Mouse (Mus musculus): Measurements from ENCODE around the gene Myom1. TPM values are rescaled to one million over a fixed set of nuclear protein-coding genes. Genes with fewer than 3 reads are reported as not detected.

Myom1 gene
- polyA plus RNA-seq, 1 experiment from 2014 or later = 1.3 TPM

DNA sequence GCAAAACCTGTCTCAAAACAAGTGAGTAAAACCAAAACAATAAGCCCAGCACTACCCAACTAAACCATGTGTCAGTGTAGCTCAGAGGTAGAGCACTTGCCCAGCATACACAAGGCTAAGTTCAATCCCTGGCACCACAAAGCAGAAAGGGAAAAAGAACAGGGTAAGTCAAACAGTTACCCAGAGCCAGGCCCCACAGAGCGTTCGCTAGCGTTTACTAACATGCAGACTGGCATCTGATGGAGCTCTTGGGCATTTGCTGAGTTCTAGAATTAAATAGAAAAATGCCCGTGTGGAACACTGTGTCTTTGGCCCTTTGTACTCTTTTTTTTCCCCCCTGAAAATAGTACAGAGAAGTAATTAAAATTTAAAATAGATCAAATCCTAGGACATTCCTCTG, 111.8 kb downstream of the Myom1 start:
- Histone ChIP-seq H3K9ac (replicated peaks; ENCODE audit: low read depth, low read length) (no peak overlapping the region), H3K9me3 (ENCODE audit: control insufficient read depth, low read length) (no peaks in the 10 kb centered on the region), H3K4me1 (replicated peaks; ENCODE audit: control insufficient read depth, insufficient read depth, low read length) (no peaks in the 10 kb centered on the region), H3K27ac (ENCODE audit: low read length) (no peak overlapping the region), H3K36me3 (ENCODE audit: control insufficient read depth, insufficient read depth) (no peaks in the 10 kb centered on the region), H3K27me3 (replicated peaks; ENCODE audit: control insufficient read depth, insufficient read depth, low read length) (no peaks in the 10 kb centered on the region), H3K4me3 (replicated peaks; ENCODE audit: low read length) (no peak overlapping the region), H3K4me2 (ENCODE audit: low read length) (no peak overlapping the region)
- ATAC-seq = no peak
- 88% methylated on average over 4 of the region's 4 CpGs for WGBS

DNA sequence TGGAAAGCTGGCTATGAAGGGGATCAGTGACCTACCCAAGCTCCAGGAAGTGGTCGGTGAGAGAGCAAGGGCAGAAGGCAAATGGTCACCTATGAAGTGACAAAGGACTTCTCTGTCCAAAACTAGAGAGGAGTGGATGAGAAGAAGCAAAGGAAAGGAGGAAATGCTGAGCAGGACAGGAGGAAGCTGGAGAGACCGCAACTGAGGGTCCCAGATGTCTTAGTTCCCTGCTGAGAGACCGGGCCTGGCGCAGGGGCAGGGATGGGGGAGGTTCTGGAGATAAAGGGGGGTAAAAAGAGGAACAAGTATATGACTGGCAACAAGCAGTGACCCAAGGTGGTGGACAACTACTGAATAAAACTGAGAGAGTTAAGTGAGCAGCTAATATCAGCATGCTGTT, 115.5 kb downstream of the Myom1 start:
- 88% methylated on average over 4 of the region's 4 CpGs for WGBS
- no peak overlapping the region for H3K27ac ChIP-seq (ENCODE audit: low read length)
- ATAC-seq = no peak

DNA sequence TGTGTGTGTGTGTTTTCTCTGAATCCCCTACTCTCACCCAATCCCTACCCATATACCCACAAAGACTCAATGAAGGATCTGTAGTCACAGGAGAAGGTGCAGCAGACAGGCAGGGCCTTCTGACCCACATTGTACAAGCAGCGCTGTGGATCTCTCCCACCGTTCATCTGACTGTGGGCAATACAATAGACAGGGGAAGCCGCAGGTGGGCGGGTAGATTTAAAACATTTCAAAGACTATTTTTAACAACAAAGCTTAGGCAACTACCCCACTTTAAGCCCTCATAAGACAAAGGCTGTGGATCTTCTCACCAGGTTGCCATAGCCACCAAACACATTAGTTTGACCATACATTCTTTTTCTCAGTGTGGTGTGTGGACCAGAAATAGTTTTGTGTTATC, 116.2 kb downstream of the Myom1 start:
- Histone ChIP-seq H3K27ac (ENCODE audit: low read length) (no peak overlapping the region), H3K36me3 (ENCODE audit: control insufficient read depth, insufficient read depth) (no peaks in the 10 kb centered on the region), H3K9ac (replicated peaks; ENCODE audit: low read depth, low read length) (no peak overlapping the region), H3K4me1 (replicated peaks; ENCODE audit: control insufficient read depth, insufficient read depth, low read length) (no peaks in the 10 kb centered on the region), H3K4me2 (ENCODE audit: low read length) (no peak overlapping the region), H3K9me3 (ENCODE audit: control insufficient read depth, low read length) (no peaks in the 10 kb centered on the region), H3K27me3 (replicated peaks; ENCODE audit: control insufficient read depth, insufficient read depth, low read length) (no peaks in the 10 kb centered on the region), H3K4me3 (replicated peaks; ENCODE audit: low read length) (no peak overlapping the region)
- ATAC-seq = no peak
- WGBS = 28% methylated on average over 4 of the region's 4 CpGs

More for the DNA sequence above, 115.5 kb downstream of the Myom1 start:
- no peak overlapping the region for H3K4me3 ChIP-seq (replicated peaks; ENCODE audit: low read length)
- no peak overlapping the region for H3K9ac ChIP-seq (replicated peaks; ENCODE audit: low read depth, low read length)
- H3K4me1 ChIP-seq (replicated peaks; ENCODE audit: control insufficient read depth, insufficient read depth, low read length) = no peaks in the 10 kb centered on the region
- no peak overlapping the region for H3K4me2 ChIP-seq (ENCODE audit: low read length)
- no peaks in the 10 kb centered on the region for H3K9me3 ChIP-seq (ENCODE audit: control insufficient read depth, low read length)
- H3K27me3 ChIP-seq (replicated peaks; ENCODE audit: control insufficient read depth, insufficient read depth, low read length) = no peaks in the 10 kb centered on the region
- H3K36me3 ChIP-seq (ENCODE audit: control insufficient read depth, insufficient read depth) = no peaks in the 10 kb centered on the region

DNA sequence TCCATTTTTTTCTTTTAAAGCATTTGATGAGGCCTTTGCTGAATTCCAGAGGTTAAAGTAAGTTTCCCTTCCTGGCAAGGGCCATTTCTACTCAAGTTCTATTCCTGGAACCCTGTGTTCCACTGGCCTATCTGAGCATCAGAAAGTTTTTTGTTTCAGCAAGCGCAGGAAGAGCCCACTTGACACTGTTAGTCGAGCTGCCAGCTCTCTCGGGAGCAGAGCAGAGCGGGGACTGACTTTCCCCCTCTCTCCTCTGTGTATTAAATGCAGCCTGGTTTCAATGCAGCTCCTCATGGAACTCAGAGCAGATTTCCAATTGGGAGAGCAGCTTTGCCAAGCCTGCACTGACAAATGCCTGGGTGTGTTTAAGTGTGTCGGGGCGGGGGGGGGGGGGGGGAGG, 118.2 kb downstream of the Myom1 start:
- Histone ChIP-seq H3K9me3 (ENCODE audit: control insufficient read depth, low read length) (no peaks in the 10 kb centered on the region), H3K27ac (ENCODE audit: low read length) (no peak overlapping the region), H3K9ac (replicated peaks; ENCODE audit: low read depth, low read length) (no peak overlapping the region), H3K27me3 (replicated peaks; ENCODE audit: control insufficient read depth, insufficient read depth, low read length) (no peaks in the 10 kb centered on the region), H3K4me2 (ENCODE audit: low read length) (no peak overlapping the region), H3K36me3 (ENCODE audit: control insufficient read depth, insufficient read depth) (no peaks in the 10 kb centered on the region), H3K4me3 (replicated peaks; ENCODE audit: low read length) (no peak overlapping the region), H3K4me1 (replicated peaks; ENCODE audit: control insufficient read depth, insufficient read depth, low read length) (no peaks in the 10 kb centered on the region; the same call in 1 of the 2 replicates)
- ATAC-seq = no peak
- 61% methylated on average over 5 of the region's 6 CpGs for WGBS

DNA sequence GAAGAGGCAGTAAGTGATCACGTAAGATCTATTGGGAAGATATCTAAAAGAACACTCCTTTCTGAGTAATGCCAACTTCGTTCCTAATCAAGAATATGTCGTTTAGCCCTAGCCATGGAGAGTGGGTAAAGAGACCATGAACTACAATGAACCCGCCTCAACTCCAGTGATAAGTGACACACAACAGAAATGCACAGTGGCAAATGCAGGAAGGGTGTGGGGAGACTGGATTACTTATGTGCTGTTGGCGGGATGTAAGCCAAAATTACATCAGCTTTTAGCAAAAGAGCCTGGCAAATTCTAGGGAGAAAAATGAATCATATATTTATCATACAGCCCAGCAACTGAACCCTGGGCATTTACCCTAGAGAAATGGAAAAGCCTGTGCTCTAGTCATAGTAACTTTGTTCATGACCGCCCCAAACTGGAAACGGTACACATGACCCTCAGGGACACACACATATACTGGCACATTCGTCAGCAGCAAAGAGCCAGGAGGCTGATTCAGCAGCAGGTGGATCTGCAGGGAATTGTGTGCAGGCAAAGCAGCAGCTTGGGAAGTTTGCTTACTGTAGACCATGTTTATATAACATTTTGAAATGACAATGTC, 121.7 kb downstream of the Myom1 start:
- no peak overlapping the region for H3K9ac ChIP-seq (replicated peaks; ENCODE audit: low read depth, low read length)
- no peaks in the 10 kb centered on the region for H3K27me3 ChIP-seq (replicated peaks; ENCODE audit: control insufficient read depth, insufficient read depth, low read length)
- H3K36me3 ChIP-seq (ENCODE audit: control insufficient read depth, insufficient read depth) = no peaks in the 10 kb centered on the region
- 83% methylated on average over 8 of the region's 8 CpGs for WGBS
- no peak overlapping the region for H3K27ac ChIP-seq (ENCODE audit: low read length)
- no peak overlapping the region for H3K4me3 ChIP-seq (replicated peaks; ENCODE audit: low read length)
- no peak for ATAC-seq
- no peak overlapping the region for H3K4me2 ChIP-seq (ENCODE audit: low read length)
- H3K4me1 ChIP-seq (replicated peaks; ENCODE audit: control insufficient read depth, insufficient read depth, low read length) = no peaks in the 10 kb centered on the region; the same call in 1 of the 2 replicates
- H3K9me3 ChIP-seq (ENCODE audit: control insufficient read depth, low read length) = no peaks in the 10 kb centered on the region

DNA sequence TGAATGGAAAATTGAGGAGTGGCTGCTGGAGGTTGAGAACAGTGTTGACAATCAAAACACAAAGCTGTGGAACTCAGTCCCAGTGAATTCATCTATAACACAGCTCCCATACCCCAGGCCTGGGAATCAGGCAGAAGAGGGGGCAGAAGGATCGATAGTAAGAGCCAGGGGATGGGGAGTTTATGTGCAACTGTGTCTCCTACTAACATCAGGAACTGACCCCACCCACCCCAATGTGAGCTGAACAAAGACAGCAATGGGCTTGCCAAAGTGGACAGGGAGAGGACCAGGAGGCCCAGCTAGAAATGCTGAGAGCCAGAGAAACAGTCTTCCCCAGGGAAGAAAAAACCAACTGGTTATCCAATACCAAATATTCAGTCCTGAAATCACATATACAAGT, 122.2 kb downstream of the Myom1 start:
- no peak for ATAC-seq
- H3K4me3 ChIP-seq (replicated peaks; ENCODE audit: low read length) = no peak overlapping the region
- H3K27me3 ChIP-seq (replicated peaks; ENCODE audit: control insufficient read depth, insufficient read depth, low read length) = no peaks in the 10 kb centered on the region
- H3K36me3 ChIP-seq (ENCODE audit: control insufficient read depth, insufficient read depth) = no peaks in the 10 kb centered on the region
- H3K27ac ChIP-seq (ENCODE audit: low read length) = no peak overlapping the region
- peaks cover 2% of the 10 kb centered on the region for H3K4me1 ChIP-seq (replicated peaks; ENCODE audit: control insufficient read depth, insufficient read depth, low read length)
- no peaks in the 10 kb centered on the region for H3K9me3 ChIP-seq (ENCODE audit: control insufficient read depth, low read length)
- no peak overlapping the region for H3K4me2 ChIP-seq (ENCODE audit: low read length)
- no peak overlapping the region for H3K9ac ChIP-seq (replicated peaks; ENCODE audit: low read depth, low read length)
- 88% methylated on average over 1 of the region's 1 CpGs for WGBS

DNA sequence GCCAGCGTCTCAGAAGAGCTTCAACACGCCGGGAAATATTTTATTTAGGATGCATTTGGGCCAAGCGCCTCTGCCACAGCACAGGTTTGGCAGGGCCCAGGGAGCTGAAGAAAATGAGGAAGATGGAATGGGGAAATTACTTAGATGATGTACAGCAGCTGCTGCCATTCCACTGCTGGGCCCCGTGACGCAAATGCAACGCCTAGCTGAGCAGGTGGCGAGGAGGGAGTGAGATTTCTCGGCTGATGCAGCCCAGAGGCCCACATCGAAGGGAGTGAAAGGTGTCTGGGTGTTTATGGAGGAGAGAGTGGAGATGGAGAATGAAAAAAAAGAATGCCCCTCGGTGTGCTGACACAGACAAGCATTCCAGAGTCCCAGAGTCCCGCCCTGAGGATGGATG, 123.1 kb downstream of the Myom1 start:
- H3K27me3 ChIP-seq (replicated peaks; ENCODE audit: control insufficient read depth, insufficient read depth, low read length) = no peaks in the 10 kb centered on the region
- H3K9ac ChIP-seq (replicated peaks; ENCODE audit: low read depth, low read length) = no peak overlapping the region
- no peaks in the 10 kb centered on the region for H3K9me3 ChIP-seq (ENCODE audit: control insufficient read depth, low read length)
- peaks cover 2% of the 10 kb centered on the region for H3K4me1 ChIP-seq (replicated peaks; ENCODE audit: control insufficient read depth, insufficient read depth, low read length)
- no peak overlapping the region for H3K27ac ChIP-seq (ENCODE audit: low read length)
- WGBS = 65% methylated on average over 12 of the region's 12 CpGs
- no peak overlapping the region for H3K4me3 ChIP-seq (replicated peaks; ENCODE audit: low read length)
- peak; percentile 23; the same call in 1 of the 2 replicates for ATAC-seq
- H3K36me3 ChIP-seq (ENCODE audit: control insufficient read depth, insufficient read depth) = no peaks in the 10 kb centered on the region
- H3K4me2 ChIP-seq (ENCODE audit: low read length) = no peak overlapping the region

DNA sequence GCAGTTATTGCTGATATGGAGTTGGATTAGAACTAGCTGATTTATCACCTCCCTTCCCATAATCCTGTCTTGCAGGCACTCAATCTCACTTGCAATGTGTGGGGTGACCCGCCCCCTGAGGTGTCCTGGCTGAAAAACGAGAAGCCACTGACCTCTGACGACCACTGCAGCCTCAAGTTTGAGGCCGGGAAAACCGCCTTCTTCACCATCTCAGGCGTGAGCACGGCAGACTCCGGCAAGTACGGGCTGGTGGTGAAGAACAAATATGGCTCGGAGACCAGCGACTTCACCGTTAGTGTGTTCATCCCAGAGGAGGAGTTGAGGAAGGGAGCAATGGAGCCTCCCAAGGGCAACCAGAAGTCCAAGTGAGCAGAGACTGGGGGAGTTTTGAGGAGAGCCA, 123.6 kb downstream of the Myom1 start:
- Histone ChIP-seq H3K27me3 (replicated peaks; ENCODE audit: control insufficient read depth, insufficient read depth, low read length) (no peaks in the 10 kb centered on the region), H3K36me3 (ENCODE audit: control insufficient read depth, insufficient read depth) (no peaks in the 10 kb centered on the region), H3K4me2 (ENCODE audit: low read length) (no peak overlapping the region), H3K27ac (ENCODE audit: low read length) (no peak overlapping the region), H3K4me3 (replicated peaks; ENCODE audit: low read length) (no peak overlapping the region), H3K4me1 (replicated peaks; ENCODE audit: control insufficient read depth, insufficient read depth, low read length) (peaks cover 2% of the 10 kb centered on the region), H3K9ac (replicated peaks; ENCODE audit: low read depth, low read length) (no peak overlapping the region), H3K9me3 (ENCODE audit: control insufficient read depth, low read length) (no peaks in the 10 kb centered on the region)
- 87% methylated on average over 12 of the region's 12 CpGs for WGBS
- ATAC-seq = no peak

DNA sequence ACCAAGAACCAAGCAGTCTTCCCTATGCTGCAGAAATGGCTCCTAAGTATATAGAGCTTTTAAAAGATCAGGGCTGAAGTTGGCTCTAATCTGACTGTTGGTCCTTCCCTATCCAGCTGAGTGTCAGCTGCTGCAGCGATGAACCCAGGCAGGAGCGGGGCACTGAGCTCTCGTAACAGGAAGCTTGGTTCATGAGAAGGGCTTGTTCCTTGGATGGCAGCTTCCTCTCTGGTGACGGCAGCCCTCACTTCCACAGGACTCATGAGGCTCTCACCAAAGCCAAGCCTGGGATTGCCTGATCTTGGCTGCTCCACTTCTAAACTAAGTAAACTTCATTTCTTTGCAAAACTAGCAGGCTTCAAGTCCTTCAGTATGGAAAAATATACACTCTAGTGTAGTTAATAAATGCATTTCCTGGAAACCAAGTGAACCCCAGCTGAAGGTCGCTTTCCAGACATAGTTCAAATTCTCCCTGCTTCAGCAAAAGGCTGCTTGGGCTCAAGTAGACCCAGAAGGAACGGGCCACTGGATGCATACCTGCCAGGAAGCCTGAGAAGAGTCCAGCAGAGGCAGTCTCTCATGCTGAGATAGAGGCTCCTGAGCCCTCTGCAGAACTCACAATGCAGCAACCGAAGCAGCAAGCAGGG, 125.2 kb downstream of the Myom1 start:
- H3K4me2 ChIP-seq (ENCODE audit: low read length) = no peak overlapping the region
- H3K4me1 ChIP-seq (replicated peaks; ENCODE audit: control insufficient read depth, insufficient read depth, low read length) = peaks cover 2% of the 10 kb centered on the region
- WGBS = 86% methylated on average over 7 of the region's 7 CpGs
- no peaks in the 10 kb centered on the region for H3K9me3 ChIP-seq (ENCODE audit: control insufficient read depth, low read length)
- H3K4me3 ChIP-seq (replicated peaks; ENCODE audit: low read length) = no peak overlapping the region
- no peaks in the 10 kb centered on the region for H3K27me3 ChIP-seq (replicated peaks; ENCODE audit: control insufficient read depth, insufficient read depth, low read length)
- no peak for ATAC-seq
- no peak overlapping the region for H3K9ac ChIP-seq (replicated peaks; ENCODE audit: low read depth, low read length)
- no peak overlapping the region for H3K27ac ChIP-seq (ENCODE audit: low read length)
- H3K36me3 ChIP-seq (ENCODE audit: control insufficient read depth, insufficient read depth) = no peaks in the 10 kb centered on the region

All from forebrain, embryonic 16.5 days (tissue).